Mouse (Mus musculus) lung, postnatal 36 days (tissue): ENCODE measurements around the gene 1700001O22Rik.
A peak's percentile ranks its signal among the peaks of the same experiment; 100 is the strongest.

Experiments
- DNase-seq: peaks from one replicate; pipeline ENCODE4 v3.0.0; 2022; ENCODE audit warnings: mixed read lengths

The 1700001O22Rik gene

GRCm38 (mm10) chr2:30777266-30777665 lies 26.2 kb downstream of the 1700001O22Rik start:
- no peak for DNase-seq

GRCm38 (mm10) chr2:30775955-30776354 lies 27.5 kb downstream of the 1700001O22Rik start:
- DNase-seq: peak; percentile 42

GRCm38 (mm10) chr2:30773313-30774005 lies 30.0 kb downstream of the 1700001O22Rik start:
- no peak for DNase-seq

GRCm38 (mm10) chr2:30772581-30773312 lies 30.7 kb downstream of the 1700001O22Rik start:
- peak; percentile 82 for DNase-seq

- DNase-seq: peak; percentile 69
Observed at GRCm38 (mm10) chr2:30771806-30772460, 31.5 kb downstream of the 1700001O22Rik start.

GRCm38 (mm10) chr2:30771368-30771805 lies 32.1 kb downstream of the 1700001O22Rik start:
- DNase-seq: no peak

- DNase-seq: peak; percentile 45
Observed at GRCm38 (mm10) chr2:30769187-30769586, 34.3 kb downstream of the 1700001O22Rik start.

- no peak for DNase-seq
Observed at GRCm38 (mm10) chr2:30768529-30768928, 34.9 kb downstream of the 1700001O22Rik start.

GRCm38 (mm10) chr2:30767626-30768240 lies 35.7 kb downstream of the 1700001O22Rik start:
- DNase-seq: no peak

GRCm38 (mm10) chr2:30766446-30766845 lies 37.0 kb downstream of the 1700001O22Rik start:
- DNase-seq: no peak

GRCm38 (mm10) chr2:30760706-30761105 lies 42.8 kb downstream of the 1700001O22Rik start:
- DNase-seq: no peak

GRCm38 (mm10) chr2:30759858-30760547 lies 43.5 kb downstream of the 1700001O22Rik start:
- no peak for DNase-seq

- no peak for DNase-seq
Observed at GRCm38 (mm10) chr2:30759442-30759841, 44.0 kb downstream of the 1700001O22Rik start.

GRCm38 (mm10) chr2:30759088-30759374 lies 44.4 kb downstream of the 1700001O22Rik start:
- DNase-seq: no peak

- peak; percentile 92 for DNase-seq
Observed at GRCm38 (mm10) chr2:30758341-30759087, 44.9 kb downstream of the 1700001O22Rik start.

- no peak for DNase-seq
Observed at GRCm38 (mm10) chr2:30756962-30757715, 46.3 kb downstream of the 1700001O22Rik start.

- DNase-seq: peak; percentile 67
Observed at GRCm38 (mm10) chr2:30755985-30756765, 47.3 kb downstream of the 1700001O22Rik start.

- no peak for DNase-seq
Observed at GRCm38 (mm10) chr2:30754831-30755230, 48.6 kb downstream of the 1700001O22Rik start.

GRCm38 (mm10) chr2:30753219-30753618 lies 50.2 kb downstream of the 1700001O22Rik start:
- DNase-seq: peak; percentile 93

- DNase-seq: no peak
Observed at GRCm38 (mm10) chr2:30752471-30752870, 51.0 kb downstream of the 1700001O22Rik start.
